Mouse (Mus musculus): Measurements from ENCODE around the gene Fam83g. TPM values are rescaled to one million over a fixed set of nuclear protein-coding genes. Genes with fewer than 3 reads are reported as not detected.

Fam83g gene
- polyA plus RNA-seq, 1 experiment from 2014 or later, result 6.6 TPM

DNA sequence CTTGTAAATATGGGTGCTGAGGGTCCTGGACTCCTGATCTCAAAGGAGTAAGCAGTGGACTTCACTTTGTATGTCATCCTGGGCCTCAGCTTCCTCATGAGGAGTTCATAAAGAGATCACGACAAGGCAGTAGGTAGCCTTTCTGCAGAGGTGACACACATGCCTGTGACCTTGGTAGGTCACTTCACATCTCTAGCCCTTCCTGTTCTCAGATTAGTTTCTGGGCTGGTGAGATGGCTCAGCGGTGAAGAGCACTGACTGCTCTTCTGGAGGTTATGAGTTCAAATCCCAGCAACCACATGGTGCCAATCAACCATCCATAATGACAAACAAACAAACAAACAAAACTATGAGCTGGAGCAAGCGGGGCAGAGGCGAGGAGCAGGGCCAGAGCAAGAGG is 6.2 kb upstream of the Fam83g start:
- Histone ChIP-seq H3K4me2 (no peak overlapping the region), H3K36me3 (replicated peaks) (no peaks in the 10 kb centered on the region), H3K27me3 (peaks cover 58% of the 10 kb centered on the region), H3K4me3 (replicated peaks) (no peak overlapping the region), H3K27ac (replicated peaks) (no peak overlapping the region), H3K4me1 (replicated peaks) (0 out of 2 replicates have a peak, but pooled peaks cover 3% of the 10 kb centered on the region), H3K9me3 (replicated peaks) (no peaks in the 10 kb centered on the region), H3K9ac (no peak overlapping the region)
- WGBS (ENCODE audit: insufficient replicate concordance), result 58% methylated on average over 4 of the region's 4 CpGs
- ATAC-seq (ENCODE audit: insufficient read depth), result no peak

- Histone ChIP-seq H3K4me1 (replicated peaks) (peaks cover 14% of the 10 kb centered on the region), H3K27ac (replicated peaks) (no peak overlapping the region), H3K36me3 (replicated peaks) (no peaks in the 10 kb centered on the region), H3K9me3 (replicated peaks) (no peaks in the 10 kb centered on the region), H3K4me2 (no peak overlapping the region), H3K9ac (no peak overlapping the region), H3K27me3 (peaks cover 63% of the 10 kb centered on the region), H3K4me3 (replicated peaks) (no peak overlapping the region)
- WGBS (ENCODE audit: insufficient replicate concordance), result 52% methylated on average over 4 of the region's 4 CpGs
- ATAC-seq (ENCODE audit: insufficient read depth), result no peak
These were observed 4.6 kb upstream of the Fam83g start for GRCm38 (mm10) chr11:61679091-61679866.

- 29% methylated on average over 8 of the region's 8 CpGs for WGBS (ENCODE audit: insufficient replicate concordance)
- peak overlapping the region; percentile 75 for H3K9ac ChIP-seq
- peak overlapping the region; percentile 69 for H3K4me3 ChIP-seq (replicated peaks)
- peaks cover 33% of the 10 kb centered on the region for H3K27me3 ChIP-seq
- peaks cover 68% of the 10 kb centered on the region for H3K4me1 ChIP-seq (replicated peaks)
- peak overlapping the region; percentile 94 for H3K4me2 ChIP-seq
- no peaks in the 10 kb centered on the region for H3K9me3 ChIP-seq (replicated peaks)
- H3K36me3 ChIP-seq (replicated peaks), result 0 out of 2 replicates have a peak, but pooled peaks cover 6% of the 10 kb centered on the region
- H3K27ac ChIP-seq (replicated peaks), result peak overlapping the region; percentile 84
- ATAC-seq (ENCODE audit: insufficient read depth), result no peak
These were observed 1.3 kb downstream of the Fam83g start for GRCm38 (mm10) chr11:61685119-61685725.

DNA sequence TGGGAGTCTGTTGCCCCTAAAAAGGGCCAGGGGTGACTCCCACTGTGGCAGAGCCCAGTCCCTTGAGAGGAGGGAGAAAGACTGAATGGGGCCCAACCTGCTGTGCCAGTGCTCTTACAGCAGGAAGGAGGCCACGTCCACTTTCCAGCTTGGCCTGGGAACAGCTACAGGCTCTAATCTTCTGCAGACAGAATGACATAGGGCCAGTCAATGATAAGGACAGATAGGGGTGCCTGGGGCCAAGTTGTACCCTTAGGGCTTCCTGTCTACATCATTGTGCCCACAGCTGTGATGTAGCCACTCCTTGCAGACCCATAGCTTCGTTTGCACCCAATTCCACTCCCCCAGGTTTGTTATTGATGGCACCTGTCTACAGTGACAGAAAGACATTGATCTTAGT is 2.2 kb downstream of the Fam83g start:
- peak; percentile 76 for ATAC-seq (ENCODE audit: insufficient read depth)
- H3K4me3 ChIP-seq (replicated peaks), result peak overlapping the region; percentile 69
- WGBS (ENCODE audit: insufficient replicate concordance), result 12% methylated on average over 2 of the region's 2 CpGs

GRCm38 (mm10) chr11:61686906-61687453 is 3.1 kb downstream of the Fam83g start:
- Histone ChIP-seq H3K4me2 (peak overlapping the region; percentile 94), H3K36me3 (replicated peaks) (peaks cover 6% of the 10 kb centered on the region; the same call in 1 of the 2 replicates), H3K27me3 (peaks cover 33% of the 10 kb centered on the region), H3K4me3 (replicated peaks) (peak overlapping the region; percentile 69), H3K9me3 (replicated peaks) (no peaks in the 10 kb centered on the region), H3K9ac (peak overlapping the region; percentile 75), H3K4me1 (replicated peaks) (peaks cover 68% of the 10 kb centered on the region), H3K27ac (replicated peaks) (peak overlapping the region; percentile 84)
- 42% methylated on average over 10 of the region's 10 CpGs for WGBS (ENCODE audit: insufficient replicate concordance)
- ATAC-seq (ENCODE audit: insufficient read depth), result no peak

More for the DNA sequence above, 2.2 kb downstream of the Fam83g start:
- peak overlapping the region; percentile 94 for H3K4me2 ChIP-seq
- peak overlapping the region; percentile 75 for H3K9ac ChIP-seq
- H3K36me3 ChIP-seq (replicated peaks), result 0 out of 2 replicates have a peak, but pooled peaks cover 6% of the 10 kb centered on the region
- peaks cover 68% of the 10 kb centered on the region for H3K4me1 ChIP-seq (replicated peaks)
- H3K9me3 ChIP-seq (replicated peaks), result no peaks in the 10 kb centered on the region
- H3K27ac ChIP-seq (replicated peaks), result peak overlapping the region; percentile 84
- H3K27me3 ChIP-seq, result peaks cover 33% of the 10 kb centered on the region

DNA sequence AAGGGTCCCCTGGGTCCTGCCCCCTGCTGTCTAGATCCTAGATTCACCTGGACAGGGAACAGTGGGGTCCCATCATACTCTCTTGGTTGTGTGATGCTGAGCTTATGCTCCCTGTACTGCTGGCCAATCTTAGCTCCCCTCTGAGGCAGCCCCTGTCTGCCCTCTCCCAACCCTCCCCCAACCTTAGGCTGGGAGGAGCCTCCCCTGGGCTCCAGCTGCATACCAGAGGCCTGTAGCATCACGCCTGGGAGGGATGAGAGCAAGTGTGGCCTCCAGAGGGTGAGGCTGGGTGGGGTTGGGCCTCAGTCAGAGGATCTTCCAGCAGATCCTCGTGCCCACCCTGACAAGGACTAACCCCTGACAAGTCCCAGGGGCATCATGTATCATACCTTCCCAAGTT is 3.7 kb downstream of the Fam83g start:
- peaks cover 12% of the 10 kb centered on the region for H3K36me3 ChIP-seq (replicated peaks)
- ATAC-seq (ENCODE audit: insufficient read depth), result no peak
- no peaks in the 10 kb centered on the region for H3K9me3 ChIP-seq (replicated peaks)
- 28% methylated on average over 2 of the region's 2 CpGs for WGBS (ENCODE audit: insufficient replicate concordance)
- H3K27ac ChIP-seq (replicated peaks), result peak overlapping the region; percentile 84; the same call in 1 of the 2 replicates
- peaks cover 29% of the 10 kb centered on the region for H3K27me3 ChIP-seq
- H3K4me3 ChIP-seq (replicated peaks), result peak overlapping the region; percentile 69
- H3K4me2 ChIP-seq, result peak overlapping the region; percentile 94
- H3K4me1 ChIP-seq (replicated peaks), result peaks cover 68% of the 10 kb centered on the region
- peak overlapping the region; percentile 32 for H3K9ac ChIP-seq

DNA sequence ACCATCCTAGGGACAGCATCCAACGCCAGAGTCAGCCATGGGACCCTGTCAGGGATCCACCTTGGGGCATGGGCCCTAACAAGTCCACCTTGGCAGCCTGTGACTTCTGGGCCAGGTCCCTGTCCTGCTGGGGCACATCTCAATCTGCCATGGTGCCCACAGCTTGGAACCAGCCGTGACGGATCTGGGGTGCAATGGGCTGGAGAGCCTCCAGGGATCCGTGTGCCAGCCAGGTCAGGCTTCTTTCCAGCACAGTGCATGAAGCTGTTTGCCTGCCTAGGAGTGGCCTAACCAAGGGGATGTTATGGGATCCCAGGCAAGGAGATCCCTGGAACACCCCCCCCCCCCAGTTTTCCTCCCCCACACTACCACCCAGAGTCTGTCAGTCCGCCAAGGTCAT is 9.1 kb downstream of the Fam83g start:
- no peaks in the 10 kb centered on the region for H3K27me3 ChIP-seq
- no peak overlapping the region for H3K4me2 ChIP-seq
- peaks cover 20% of the 10 kb centered on the region for H3K4me1 ChIP-seq (replicated peaks)
- H3K9me3 ChIP-seq (replicated peaks), result no peaks in the 10 kb centered on the region
- WGBS (ENCODE audit: insufficient replicate concordance), result 83% methylated on average over 5 of the region's 5 CpGs
- peaks cover 44% of the 10 kb centered on the region for H3K36me3 ChIP-seq (replicated peaks)
- no peak overlapping the region for H3K4me3 ChIP-seq (replicated peaks)
- no peak overlapping the region for H3K27ac ChIP-seq (replicated peaks)
- no peak for ATAC-seq (ENCODE audit: insufficient read depth)
- H3K9ac ChIP-seq, result no peak overlapping the region

DNA sequence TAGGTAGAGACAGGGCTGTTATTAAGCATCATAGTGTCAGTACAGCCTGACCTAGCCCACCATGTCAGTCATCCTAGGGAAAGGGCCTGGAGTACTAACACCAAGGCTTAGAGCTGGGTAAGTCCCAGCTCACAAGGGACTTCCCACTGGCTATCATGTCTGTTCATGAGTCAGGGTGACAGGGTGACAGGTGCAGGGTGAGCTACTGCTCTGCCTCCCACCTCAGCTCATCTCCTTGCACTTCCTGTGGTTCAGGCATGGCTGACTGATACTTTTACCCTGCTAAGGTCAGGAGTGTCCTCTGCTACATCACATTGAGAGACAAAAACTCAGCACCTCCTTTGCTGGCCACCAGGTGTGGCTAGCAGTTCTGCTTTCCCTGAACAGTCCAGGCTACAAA is 15.0 kb downstream of the Fam83g start:
- H3K9me3 ChIP-seq (replicated peaks), result no peaks in the 10 kb centered on the region
- no peaks in the 10 kb centered on the region for H3K27me3 ChIP-seq
- H3K4me1 ChIP-seq (replicated peaks), result no peaks in the 10 kb centered on the region
- H3K4me2 ChIP-seq, result no peak overlapping the region
- no peak overlapping the region for H3K27ac ChIP-seq (replicated peaks)
- H3K9ac ChIP-seq, result no peak overlapping the region
- no peak overlapping the region for H3K4me3 ChIP-seq (replicated peaks)
- ATAC-seq (ENCODE audit: insufficient read depth), result no peak
- H3K36me3 ChIP-seq (replicated peaks), result peaks cover 73% of the 10 kb centered on the region

DNA sequence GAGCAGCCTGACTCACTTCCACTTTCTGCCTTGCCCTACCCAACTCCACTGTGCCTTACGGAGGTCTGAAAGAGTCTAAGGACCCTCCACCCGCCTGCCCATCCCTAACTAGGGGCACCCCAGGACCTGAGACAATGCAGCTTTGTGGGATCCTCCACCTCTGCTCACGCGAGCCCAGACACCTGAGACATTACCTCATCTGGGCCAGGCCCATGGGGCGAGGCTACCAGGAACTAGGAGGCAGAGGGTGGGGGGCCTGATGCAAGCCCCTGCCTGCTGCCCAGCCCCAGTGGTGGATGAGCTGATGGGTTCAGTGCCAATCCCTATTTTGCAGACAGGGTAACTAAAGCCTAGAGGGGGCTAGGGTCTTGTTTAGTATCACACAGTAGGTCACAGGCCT is 15.6 kb downstream of the Fam83g start:
- 85% methylated on average over 5 of the region's 5 CpGs for WGBS (ENCODE audit: insufficient replicate concordance)
- Histone ChIP-seq H3K27me3 (no peaks in the 10 kb centered on the region), H3K36me3 (replicated peaks) (peaks cover 77% of the 10 kb centered on the region), H3K27ac (replicated peaks) (no peak overlapping the region), H3K4me1 (replicated peaks) (no peaks in the 10 kb centered on the region), H3K9me3 (replicated peaks) (no peaks in the 10 kb centered on the region), H3K4me2 (no peak overlapping the region), H3K9ac (no peak overlapping the region), H3K4me3 (replicated peaks) (no peak overlapping the region)
- ATAC-seq (ENCODE audit: insufficient read depth), result no peak

DNA sequence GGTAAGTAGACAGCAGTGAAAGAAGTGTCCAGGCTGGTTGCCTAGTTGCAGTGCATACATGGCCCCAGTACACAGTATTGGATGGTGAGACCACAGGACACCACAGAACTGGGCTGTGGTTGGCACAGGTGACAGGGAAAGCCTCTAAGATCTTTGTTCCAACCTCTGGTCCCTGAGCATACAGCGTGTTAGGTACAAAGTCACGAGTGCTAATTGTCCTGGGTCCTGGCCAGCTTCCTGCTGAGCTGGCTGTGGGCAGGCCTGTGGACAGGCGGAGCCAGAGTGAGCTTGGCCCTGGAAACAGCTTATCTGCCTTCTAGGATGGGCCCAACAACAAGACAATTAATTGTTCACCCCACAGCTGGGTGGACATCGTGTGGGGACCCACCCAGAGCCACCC is 16.0 kb downstream of the Fam83g start:
- Histone ChIP-seq H3K4me1 (replicated peaks) (no peaks in the 10 kb centered on the region), H3K4me2 (no peak overlapping the region), H3K9ac (no peak overlapping the region), H3K27ac (replicated peaks) (no peak overlapping the region), H3K4me3 (replicated peaks) (no peak overlapping the region), H3K36me3 (replicated peaks) (peaks cover 72% of the 10 kb centered on the region), H3K27me3 (no peaks in the 10 kb centered on the region), H3K9me3 (replicated peaks) (no peaks in the 10 kb centered on the region)
- 57% methylated on average over 4 of the region's 4 CpGs for WGBS (ENCODE audit: insufficient replicate concordance)
- ATAC-seq (ENCODE audit: insufficient read depth), result no peak

GRCm38 (mm10) chr11:61701696-61702095 is 17.8 kb downstream of the Fam83g start:
- H3K4me3 ChIP-seq (replicated peaks), result no peak overlapping the region
- WGBS (ENCODE audit: insufficient replicate concordance), result 75% methylated on average over 5 of the region's 5 CpGs
- H3K4me2 ChIP-seq, result no peak overlapping the region
- H3K27ac ChIP-seq (replicated peaks), result no peak overlapping the region
- no peaks in the 10 kb centered on the region for H3K4me1 ChIP-seq (replicated peaks)
- H3K9me3 ChIP-seq (replicated peaks), result no peaks in the 10 kb centered on the region
- H3K36me3 ChIP-seq (replicated peaks), result peaks cover 55% of the 10 kb centered on the region
- ATAC-seq (ENCODE audit: insufficient read depth), result no peak
- no peaks in the 10 kb centered on the region for H3K27me3 ChIP-seq
- no peak overlapping the region for H3K9ac ChIP-seq

Data from liver, embryonic 15.5 days (tissue).